Mouse (Mus musculus): ENCODE measurements around the gene Prkar1a.
A peak's percentile ranks its signal among the peaks of the same experiment; 100 is the strongest.

The Prkar1a gene

GRCm38 (mm10) chr11:109682221-109682620 is 33.0 kb downstream of the Prkar1a start:
- Histone ChIP-seq H3K27me3 (ENCODE audit: insufficient read depth, low read length) (peaks cover 15% of the 10 kb centered on the region; the same call in 1 of the 2 replicates), H3K4me1 (replicated peaks; ENCODE audit: low read depth, low read length) (peaks cover 26% of the 10 kb centered on the region), H3K4me3 (replicated peaks; ENCODE audit: low read length) (no peak overlapping the region), H3K9me3 (ENCODE audit: low read length) (no peaks in the 10 kb centered on the region), H3K36me3 (ENCODE audit: insufficient read depth, low read length) (no peaks in the 10 kb centered on the region)
- TF ChIP-seq CTCF (conservative IDR thresholded peaks at IDR 0.05; ENCODE audit: low read length) (no peak), NANOG (IDR thresholded peaks at IDR 0.05; ENCODE audit: borderline replicate concordance, low read length) (no peak)

DNA sequence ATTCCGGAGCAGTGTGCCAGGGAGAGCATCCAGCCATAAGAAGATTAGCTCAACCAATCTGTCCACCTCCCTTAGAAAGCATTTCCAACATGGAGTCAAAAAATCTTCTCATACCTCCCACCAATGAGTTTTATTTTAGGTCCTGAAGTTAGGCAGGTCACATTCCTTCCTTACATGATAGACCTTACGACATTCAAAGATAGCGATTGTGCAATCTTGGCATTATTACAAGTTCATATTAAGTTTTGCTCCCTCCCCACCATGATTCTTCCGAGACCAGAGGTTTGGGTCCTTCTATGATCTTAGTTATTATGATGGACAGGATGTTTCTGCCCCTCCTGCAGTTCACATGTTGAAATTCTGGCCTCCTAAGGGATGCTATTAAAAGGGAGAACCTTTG is 40.3 kb downstream of the Prkar1a start:
- H3K27me3 ChIP-seq (ENCODE audit: insufficient read depth, low read length) = peaks cover 3% of the 10 kb centered on the region; the same call in 1 of the 2 replicates
- TF ChIP-seq CTCF (conservative IDR thresholded peaks at IDR 0.05; ENCODE audit: low read length) (no peak), NANOG (IDR thresholded peaks at IDR 0.05; ENCODE audit: borderline replicate concordance, low read length) (no peak), POU5F1 (IDR thresholded peaks at IDR 0.05; ENCODE audit: borderline replicate concordance, low read length) (no peak)
- H3K4me1 ChIP-seq (replicated peaks; ENCODE audit: low read depth, low read length) = no peaks in the 10 kb centered on the region
- no peaks in the 10 kb centered on the region for H3K36me3 ChIP-seq (ENCODE audit: insufficient read depth, low read length)
- no peaks in the 10 kb centered on the region for H3K9me3 ChIP-seq (ENCODE audit: low read length)
- H3K4me3 ChIP-seq (replicated peaks; ENCODE audit: low read length) = no peak overlapping the region

- no peaks in the 10 kb centered on the region for H3K36me3 ChIP-seq (ENCODE audit: insufficient read depth, low read length)
- H3K4me3 ChIP-seq (replicated peaks; ENCODE audit: low read length) = no peak overlapping the region
- no peaks in the 10 kb centered on the region for H3K27me3 ChIP-seq (ENCODE audit: insufficient read depth, low read length)
Measured at GRCm38 (mm10) chr11:109692737-109693136, 43.5 kb downstream of the Prkar1a start.

DNA sequence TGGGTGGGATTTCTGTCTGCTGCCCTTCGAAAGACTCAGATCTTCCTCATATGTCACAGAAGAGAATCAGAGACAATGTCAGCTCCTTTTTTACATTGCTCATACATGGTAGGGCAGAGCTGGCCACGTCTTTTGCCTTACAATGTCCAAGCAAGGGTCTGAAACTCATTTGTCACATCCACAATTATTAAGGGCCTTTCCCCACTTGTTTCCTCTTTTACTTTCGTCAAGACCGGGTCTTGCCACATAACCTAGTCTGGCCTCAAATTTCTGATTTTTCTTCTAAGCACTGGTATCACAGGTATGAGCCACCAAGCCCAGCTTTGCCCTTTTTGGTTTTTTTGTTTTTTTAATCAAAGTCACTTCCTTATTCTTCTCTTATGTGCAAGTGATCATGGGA is 47.3 kb downstream of the Prkar1a start:
- TF ChIP-seq NANOG (IDR thresholded peaks at IDR 0.05; ENCODE audit: borderline replicate concordance, low read length) (no peak), POU5F1 (IDR thresholded peaks at IDR 0.05; ENCODE audit: borderline replicate concordance, low read length) (no peak), CTCF (conservative IDR thresholded peaks at IDR 0.05; ENCODE audit: low read length) (no peak)
- peaks cover 6% of the 10 kb centered on the region; the same call in 1 of the 2 replicates for H3K4me1 ChIP-seq (replicated peaks; ENCODE audit: low read depth, low read length)
- no peak overlapping the region for H3K4me3 ChIP-seq (replicated peaks; ENCODE audit: low read length)
- H3K9me3 ChIP-seq (ENCODE audit: low read length) = no peaks in the 10 kb centered on the region; the same call in 1 of the 2 replicates
- no peaks in the 10 kb centered on the region for H3K36me3 ChIP-seq (ENCODE audit: insufficient read depth, low read length)
- peaks cover 3% of the 10 kb centered on the region; the same call in 1 of the 2 replicates for H3K27me3 ChIP-seq (ENCODE audit: insufficient read depth, low read length)

More at GRCm38 (mm10) chr11:109692737-109693136, 43.5 kb downstream of the Prkar1a start:
- Histone ChIP-seq H3K9me3 (ENCODE audit: low read length) (no peaks in the 10 kb centered on the region), H3K4me1 (replicated peaks; ENCODE audit: low read depth, low read length) (peaks cover 3% of the 10 kb centered on the region; the same call in 1 of the 2 replicates)
- TF ChIP-seq CTCF (conservative IDR thresholded peaks at IDR 0.05; ENCODE audit: low read length) (no peak), POU5F1 (IDR thresholded peaks at IDR 0.05; ENCODE audit: borderline replicate concordance, low read length) (no peak), NANOG (IDR thresholded peaks at IDR 0.05; ENCODE audit: borderline replicate concordance, low read length) (no peak)

DNA sequence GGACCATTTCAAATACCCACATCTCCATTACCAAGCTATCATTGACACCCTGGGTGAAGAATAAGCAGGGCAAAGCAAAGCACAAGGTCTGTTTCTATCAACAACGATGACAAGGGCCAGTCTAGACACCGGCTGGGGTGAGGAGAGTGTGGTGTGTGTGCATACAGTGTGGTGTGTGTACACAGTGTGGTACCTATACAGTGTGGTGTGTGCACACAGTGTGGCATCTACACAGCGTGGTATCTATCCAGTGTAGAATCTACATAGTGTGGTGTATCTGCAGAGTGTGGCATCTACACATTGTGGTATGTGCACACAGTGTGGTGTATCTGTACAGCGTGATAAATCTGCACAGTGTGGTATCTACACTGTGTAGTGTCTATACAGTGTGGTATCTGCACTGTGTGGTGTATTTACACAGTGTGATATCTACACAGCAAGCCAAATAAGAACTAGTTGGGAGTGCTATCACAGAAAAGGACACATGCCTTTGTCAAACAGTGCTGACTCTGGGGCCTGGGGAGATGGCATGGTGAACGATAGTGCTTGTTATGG is 48.0 kb downstream of the Prkar1a start:
- H3K4me1 ChIP-seq (replicated peaks; ENCODE audit: low read depth, low read length) = peaks cover 6% of the 10 kb centered on the region; the same call in 1 of the 2 replicates
- TF ChIP-seq CTCF (conservative IDR thresholded peaks at IDR 0.05; ENCODE audit: low read length) = no peak
- no peak for TF ChIP-seq POU5F1 (IDR thresholded peaks at IDR 0.05; ENCODE audit: borderline replicate concordance, low read length)
- no peak for TF ChIP-seq NANOG (IDR thresholded peaks at IDR 0.05; ENCODE audit: borderline replicate concordance, low read length)
- no peak overlapping the region for H3K4me3 ChIP-seq (replicated peaks; ENCODE audit: low read length)
- no peaks in the 10 kb centered on the region for H3K36me3 ChIP-seq (ENCODE audit: insufficient read depth, low read length)
- H3K9me3 ChIP-seq (ENCODE audit: low read length) = no peaks in the 10 kb centered on the region; the same call in 1 of the 2 replicates
- H3K27me3 ChIP-seq (ENCODE audit: insufficient read depth, low read length) = peaks cover 3% of the 10 kb centered on the region; the same call in 1 of the 2 replicates

- no peak overlapping the region for H3K4me3 ChIP-seq (replicated peaks; ENCODE audit: low read length)
- H3K9me3 ChIP-seq (ENCODE audit: low read length) = no peaks in the 10 kb centered on the region; the same call in 1 of the 2 replicates
- peaks cover 3% of the 10 kb centered on the region; the same call in 1 of the 2 replicates for H3K27me3 ChIP-seq (ENCODE audit: insufficient read depth, low read length)
- H3K4me1 ChIP-seq (replicated peaks; ENCODE audit: low read depth, low read length) = peaks cover 6% of the 10 kb centered on the region; the same call in 1 of the 2 replicates
- TF ChIP-seq CTCF (conservative IDR thresholded peaks at IDR 0.05; ENCODE audit: low read length) (no peak), POU5F1 (IDR thresholded peaks at IDR 0.05; ENCODE audit: borderline replicate concordance, low read length) (no peak), NANOG (IDR thresholded peaks at IDR 0.05; ENCODE audit: borderline replicate concordance, low read length) (no peak)
- H3K36me3 ChIP-seq (ENCODE audit: insufficient read depth, low read length) = no peaks in the 10 kb centered on the region
Measured at GRCm38 (mm10) chr11:109698740-109699139, 49.5 kb downstream of the Prkar1a start.

DNA sequence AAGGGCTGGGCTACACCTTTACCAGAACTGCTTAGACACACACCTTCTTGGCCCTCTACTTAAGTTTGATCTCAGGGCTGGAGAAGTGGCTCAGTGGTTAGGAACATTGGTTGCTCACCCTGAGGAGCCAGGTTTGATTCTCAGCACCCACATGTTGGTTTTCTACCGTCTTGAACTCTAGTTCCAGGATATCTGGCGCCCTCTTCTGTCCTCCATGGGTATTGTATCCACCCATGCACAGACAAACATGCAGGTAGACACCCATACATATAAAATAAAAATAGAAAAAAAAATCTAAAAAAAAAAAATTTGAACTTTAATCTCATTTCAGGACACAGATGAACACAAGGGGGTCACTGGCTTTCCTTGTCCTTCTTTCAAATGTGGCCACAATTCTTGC is 50.6 kb downstream of the Prkar1a start:
- Histone ChIP-seq H3K4me1 (replicated peaks; ENCODE audit: low read depth, low read length) (peaks cover 6% of the 10 kb centered on the region; the same call in 1 of the 2 replicates), H3K27me3 (ENCODE audit: insufficient read depth, low read length) (peaks cover 3% of the 10 kb centered on the region; the same call in 1 of the 2 replicates), H3K36me3 (ENCODE audit: insufficient read depth, low read length) (no peaks in the 10 kb centered on the region), H3K4me3 (replicated peaks; ENCODE audit: low read length) (no peak overlapping the region), H3K9me3 (ENCODE audit: low read length) (no peaks in the 10 kb centered on the region; the same call in 1 of the 2 replicates)
- TF ChIP-seq POU5F1 (IDR thresholded peaks at IDR 0.05; ENCODE audit: borderline replicate concordance, low read length) (no peak), CTCF (conservative IDR thresholded peaks at IDR 0.05; ENCODE audit: low read length) (peak; percentile 56)

GRCm38 (mm10) chr11:109700761-109701160 is 51.6 kb downstream of the Prkar1a start:
- Histone ChIP-seq H3K4me3 (replicated peaks; ENCODE audit: low read length) (no peak overlapping the region), H3K4me1 (replicated peaks; ENCODE audit: low read depth, low read length) (peaks cover 6% of the 10 kb centered on the region; the same call in 1 of the 2 replicates), H3K36me3 (ENCODE audit: insufficient read depth, low read length) (no peaks in the 10 kb centered on the region), H3K9me3 (ENCODE audit: low read length) (no peaks in the 10 kb centered on the region; the same call in 1 of the 2 replicates), H3K27me3 (ENCODE audit: insufficient read depth, low read length) (peaks cover 3% of the 10 kb centered on the region; the same call in 1 of the 2 replicates)
- TF ChIP-seq POU5F1 (IDR thresholded peaks at IDR 0.05; ENCODE audit: borderline replicate concordance, low read length) = no peak
- no peak for TF ChIP-seq CTCF (conservative IDR thresholded peaks at IDR 0.05; ENCODE audit: low read length)

Measured in E14TG2a.4 (cell line).